Mouse (Mus musculus) 3T3-L1 (cell line): ENCODE measurements at regions not wholly inside any gene's neighbourhood (a gene's known extent, or its start where the extent isn't known, plus 50 kb on each side); places are given as distances from the start of the nearest gene placed in this dataset.

ENCODE experiments used
- DNase-seq: peaks from one replicate; pipeline ENCODE4 v3.0.0-alpha.2; 2015; ENCODE audit warnings: low read depth, low spot score

DNA sequence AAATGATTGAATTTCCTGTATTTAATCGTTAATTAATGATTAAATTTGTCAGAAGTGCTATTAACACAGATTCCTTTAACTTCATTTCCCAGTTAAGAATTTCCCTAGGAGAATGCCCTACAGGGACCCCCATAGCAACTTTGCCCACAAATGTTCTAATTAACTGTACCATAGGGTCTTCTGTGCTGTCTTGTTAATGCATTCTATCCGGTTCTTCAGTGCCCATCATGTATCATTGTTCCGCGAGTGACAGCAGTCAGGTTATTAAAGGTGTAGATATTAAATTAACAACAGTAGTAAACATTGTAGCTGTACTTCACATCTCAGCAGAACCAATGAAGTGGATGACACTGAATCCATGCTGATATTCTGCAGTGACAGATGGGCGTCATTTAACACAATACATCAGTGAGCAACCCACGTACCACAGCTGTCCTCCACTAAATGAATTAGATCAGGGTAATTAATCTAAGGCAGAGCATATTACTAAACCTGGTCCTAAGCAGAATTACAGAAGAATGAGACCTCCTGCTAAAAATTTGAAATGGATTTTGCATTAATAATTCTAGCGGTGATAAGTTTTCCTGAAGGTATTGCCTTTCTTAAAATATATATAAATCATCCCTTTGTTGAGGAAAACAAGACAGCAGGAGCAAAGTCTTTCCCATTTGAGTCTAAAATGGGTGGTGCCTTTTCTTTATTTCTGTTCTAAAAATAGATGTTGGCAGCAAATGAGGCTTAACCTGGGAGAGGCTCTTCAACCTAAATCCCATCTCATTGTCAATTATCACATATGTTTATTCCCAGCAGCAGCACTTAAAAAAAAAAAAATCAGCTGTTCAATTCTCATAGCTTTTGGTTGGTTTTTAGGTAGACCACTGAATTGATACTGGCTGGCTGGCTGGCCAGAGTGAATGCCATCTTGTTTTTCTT lies 872.3 kb downstream of the Nxph1 start:
- DNase-seq = no peak

GRCm38 (mm10) chr6:9834884-9835476 lies 886.7 kb downstream of the Nxph1 start:
- no peak for DNase-seq

GRCm38 (mm10) chr6:9842391-9842790 lies 894.2 kb downstream of the Nxph1 start:
- no peak for DNase-seq

GRCm38 (mm10) chr6:9889853-9890252 lies 941.6 kb downstream of the Nxph1 start:
- DNase-seq = peak; percentile 51
